Mouse (Mus musculus) heart, postnatal 0 days (tissue): ENCODE measurements around the gene Gm20696. TPM values are rescaled to one million over a fixed set of nuclear protein-coding genes. Genes with fewer than 3 reads are reported as not detected.
A peak's percentile ranks its signal among the peaks of the same experiment; 100 is the strongest.

ENCODE experiments used
- ATAC-seq: fragments of 200-750 bp; cut with Nextera tagmentation; 2 replicates; pipeline ENCODE4 v1.8.0; 2017; ENCODE audit warnings: low read depth, moderate number of reproducible peaks, moderate library complexity; ENCODE audit not compliant: insufficient read depth
- DNase-seq: peaks from one replicate; pipeline ENCODE4 v3.0.0-alpha.2; 2016; ENCODE audit warnings: low spot score
- H3K27ac ChIP-seq: fragments of 300-500 bp; sonication (generic); 2 replicates; pipeline ENCODE4 v1.5.1; 2014; ENCODE audit warnings: low read depth, mild to moderate bottlenecking
- H3K27me3 ChIP-seq: fragments of 300-500 bp; sonication (generic); 2 replicates; pipeline ENCODE4 v1.6.1; 2014; ENCODE audit warnings: low read length, mixed read lengths; ENCODE audit not compliant: control insufficient read depth, insufficient read depth
- H3K36me3 ChIP-seq: fragments of 300-500 bp; sonication (generic); replicated peaks from 2 replicates; pipeline ENCODE4 v1.6.1; 2014; ENCODE audit warnings: low read length, mixed read lengths; ENCODE audit not compliant: control insufficient read depth, insufficient read depth
- H3K4me1 ChIP-seq: fragments of 300-500 bp; sonication (generic); 2 replicates; pipeline ENCODE4 v1.6.1; 2014; ENCODE audit warnings: antibody characterized with exemption; ENCODE audit not compliant: control insufficient read depth, insufficient read depth
- H3K4me2 ChIP-seq: fragments of 300-500 bp; sonication (generic); 2 replicates; pipeline ENCODE4 v1.6.1; 2014; ENCODE audit warnings: low read depth, mild to moderate bottlenecking, low read length, moderate library complexity
- H3K4me3 ChIP-seq: fragments of 300-500 bp; sonication (generic); 2 replicates; pipeline ENCODE4 v1.5.1; 2014; ENCODE audit warnings: low read depth, low read length
- H3K9ac ChIP-seq: fragments of 300-500 bp; sonication (generic); replicated peaks from 2 replicates; pipeline ENCODE4 v1.6.1; 2014; ENCODE audit warnings: low read depth, low read length, mixed read lengths
- H3K9me3 ChIP-seq: fragments of 300-500 bp; sonication (generic); replicated peaks from 2 replicates; pipeline ENCODE4 v1.6.1; 2016; ENCODE audit warnings: low read length; ENCODE audit not compliant: control insufficient read depth
- CTCF ChIP-seq: IDR thresholded peaks from 2 replicates; pipeline ENCODE4 v1.5.1; 2016; ENCODE audit warnings: antibody characterized with exemption, control low read depth, low read depth
- EP300 ChIP-seq: IDR thresholded peaks from 2 replicates; pipeline ENCODE4 v1.6.1; 2016; ENCODE audit warnings: antibody characterized with exemption, low read depth
- WGBS: fragments of 180-500 bp; shearing (Covaris S2); extraction: QIAGEN DNeasy Blood & Tissue Kit; methylation state at CpG from one replicate; pipeline ENCODE4 v1.1.7; 2014; 5-methylcytosine and 5-hydroxymethylcytosine counted together
- polyA plus RNA-seq: library from polyadenylated mRNA; unstranded; fragments of >200 nt; fragmentation: Nextera tagmentation; extraction: Ambion mirVana; gene quantifications from 2 replicates; pipeline ENCODE4 v1.2.1, GENCODE M21; 2015
- total RNA-seq: library from RNA; depleted of rRNA; stranded (reverse); fragments of >200 nt; gene quantifications from 2 replicates; pipeline ENCODE4 v1.2.3, GENCODE M21; 2014; ENCODE audit warnings: low replicate concordance

Gene Gm20696
- total and polyA plus RNA-seq, 2 experiments from 2014 or later: 0.95 to 2.0 TPM

DNA sequence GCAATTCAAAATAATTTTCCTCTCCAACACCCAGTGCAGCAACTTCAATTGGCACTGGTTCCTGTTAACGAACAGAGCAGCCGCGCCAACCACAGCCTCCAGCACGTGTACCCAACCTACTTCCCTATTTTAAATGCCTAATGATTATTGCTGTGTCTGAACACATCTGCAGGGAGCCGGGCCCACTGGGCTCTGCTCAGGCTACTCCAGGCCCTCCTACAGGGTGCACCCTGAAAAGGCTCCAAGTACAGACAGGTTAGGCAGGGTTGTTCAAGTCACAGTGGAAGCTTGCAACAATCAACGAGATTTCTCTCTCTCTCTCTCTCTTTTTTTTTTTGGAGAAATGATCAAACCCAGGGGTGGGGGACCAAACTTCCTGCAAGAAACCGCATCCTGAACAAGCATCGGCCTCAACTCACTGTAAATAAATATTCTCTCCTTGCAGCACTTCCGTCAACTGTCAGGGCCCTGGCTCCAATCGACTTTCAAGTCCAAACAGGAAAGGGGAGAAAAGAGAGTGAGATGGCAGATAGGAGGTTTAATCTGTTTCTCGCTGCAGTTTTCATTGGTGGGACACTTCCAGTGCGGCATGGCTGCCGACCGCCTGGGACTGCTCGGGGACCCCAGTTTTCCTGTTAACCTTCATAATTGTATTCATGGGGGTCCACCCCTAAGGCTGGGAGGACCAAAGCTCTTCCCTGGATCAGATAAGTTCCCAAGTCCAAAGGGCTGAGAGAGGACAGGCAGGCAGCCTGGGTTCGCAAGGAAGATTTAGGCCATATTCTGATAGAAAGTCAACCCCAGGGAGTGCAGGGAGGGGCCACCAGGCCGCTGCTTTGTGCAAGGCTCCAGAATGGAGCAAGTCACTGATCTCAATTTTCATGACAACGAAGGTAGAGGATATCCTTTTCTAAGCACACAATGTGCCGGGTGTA lies 277.6 kb downstream of the Gm20696 start:
- H3K4me2 ChIP-seq: no peak overlapping the region
- ATAC-seq (no peak; the same call in none of the 2 replicates), DNase-seq (no peak)
- H3K9me3 ChIP-seq: no peaks in the 10 kb centered on the region
- H3K9ac ChIP-seq: no peak overlapping the region
- peak overlapping the region; percentile 81 for H3K27ac ChIP-seq
- no peaks in the 10 kb centered on the region for H3K36me3 ChIP-seq
- no peak for TF ChIP-seq CTCF
- TF ChIP-seq EP300: no peak
- H3K4me1 ChIP-seq: peaks cover 3% of the 10 kb centered on the region
- 54% methylated on average over 19 of the region's 19 CpGs for WGBS
- no peaks in the 10 kb centered on the region for H3K27me3 ChIP-seq
- no peak overlapping the region for H3K4me3 ChIP-seq

DNA sequence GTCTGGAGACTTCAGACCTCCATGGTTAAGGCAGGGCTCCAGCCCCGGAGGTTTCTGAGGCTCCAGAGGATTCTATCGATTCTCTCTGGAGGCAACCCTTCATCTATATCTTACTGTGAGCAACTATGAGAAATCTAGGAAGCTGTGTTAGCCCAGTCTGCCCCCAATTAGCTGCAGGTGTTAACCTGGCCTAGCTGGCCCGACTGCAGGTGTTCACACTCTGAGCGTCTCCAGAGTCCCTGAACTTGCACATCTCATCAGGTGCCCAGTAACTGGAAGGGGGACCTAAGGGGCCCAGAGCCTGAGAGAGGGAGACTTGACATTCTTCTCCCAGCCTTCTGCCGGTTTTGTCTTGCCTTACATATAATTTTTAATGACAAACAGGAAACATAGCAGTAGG lies 278.6 kb downstream of the Gm20696 start:
- Histone ChIP-seq H3K27ac (peak overlapping the region; percentile 81; the same call in 1 of the 2 replicates), H3K36me3 (no peaks in the 10 kb centered on the region)
- 68% methylated on average over 5 of the region's 5 CpGs for WGBS

GRCm38 (mm10) chr6:99385059-99385604 lies 281.5 kb downstream of the Gm20696 start:
- no peak overlapping the region for H3K4me2 ChIP-seq
- peak overlapping the region; percentile 27; the same call in 1 of the 2 replicates for H3K27ac ChIP-seq
- peaks cover 3% of the 10 kb centered on the region for H3K4me1 ChIP-seq
- H3K36me3 ChIP-seq: 0 out of 2 replicates have a peak, but pooled peaks cover 3% of the 10 kb centered on the region
- peak; percentile 30 for DNase-seq
- no peak overlapping the region for H3K9ac ChIP-seq
- H3K27me3 ChIP-seq: no peaks in the 10 kb centered on the region
- 0 out of 2 replicates have a peak, but pooled peaks have one; percentile 16 for ATAC-seq
- WGBS: 59% methylated on average over 2 of the region's 2 CpGs
- H3K4me3 ChIP-seq: no peak overlapping the region
- no peak for TF ChIP-seq EP300
- TF ChIP-seq CTCF: peak; percentile 64
- H3K9me3 ChIP-seq: no peaks in the 10 kb centered on the region

More for the DNA sequence above, 278.6 kb downstream of the Gm20696 start:
- ATAC-seq (no peak), DNase-seq (no peak)
- H3K4me2 ChIP-seq: no peak overlapping the region
- H3K9ac ChIP-seq: no peak overlapping the region
- TF ChIP-seq EP300 (no peak), CTCF (no peak)
- H3K9me3 ChIP-seq: no peaks in the 10 kb centered on the region
- H3K27me3 ChIP-seq: no peaks in the 10 kb centered on the region
- H3K4me3 ChIP-seq: no peak overlapping the region
- peaks cover 3% of the 10 kb centered on the region for H3K4me1 ChIP-seq

- H3K36me3 ChIP-seq: 0 out of 2 replicates have a peak, but pooled peaks cover 3% of the 10 kb centered on the region
- no peak for DNase-seq
- H3K27me3 ChIP-seq: no peaks in the 10 kb centered on the region
- 43% methylated on average over 4 of the region's 4 CpGs for WGBS
- no peak overlapping the region for H3K4me2 ChIP-seq
- no peak overlapping the region for H3K27ac ChIP-seq
- no peaks in the 10 kb centered on the region for H3K9me3 ChIP-seq
- no peak overlapping the region for H3K9ac ChIP-seq
- peaks cover 3% of the 10 kb centered on the region for H3K4me1 ChIP-seq
- TF ChIP-seq EP300 (no peak), CTCF (no peak)
- no peak overlapping the region for H3K4me3 ChIP-seq
- ATAC-seq: no peak
Measured at GRCm38 (mm10) chr6:99383846-99384472, 282.6 kb downstream of the Gm20696 start.

GRCm38 (mm10) chr6:99380146-99380545 lies 286.5 kb downstream of the Gm20696 start:
- H3K27ac ChIP-seq: peak overlapping the region; percentile 71; the same call in 1 of the 2 replicates
- TF ChIP-seq CTCF (no peak), EP300 (no peak)
- no peak for DNase-seq

More at GRCm38 (mm10) chr6:99380146-99380545, 286.5 kb downstream of the Gm20696 start:
- WGBS: 66% methylated on average over 5 of the region's 5 CpGs
- ATAC-seq: no peak
- Histone ChIP-seq H3K9me3 (no peaks in the 10 kb centered on the region), H3K4me1 (peaks cover 9% of the 10 kb centered on the region), H3K4me2 (no peak overlapping the region), H3K4me3 (no peak overlapping the region), H3K36me3 (0 out of 2 replicates have a peak, but pooled peaks cover 3% of the 10 kb centered on the region), H3K27me3 (no peaks in the 10 kb centered on the region), H3K9ac (no peak overlapping the region)
